Mouse (Mus musculus): Measurements from ENCODE around the gene Padi6. TPM values are rescaled to one million over a fixed set of nuclear protein-coding genes. Genes with fewer than 3 reads are reported as not detected.
A peak's percentile ranks its signal among the peaks of the same experiment; 100 is the strongest.

Padi6 gene
- polyA plus RNA-seq, 1 experiment from 2014 or later, result not detected

DNA sequence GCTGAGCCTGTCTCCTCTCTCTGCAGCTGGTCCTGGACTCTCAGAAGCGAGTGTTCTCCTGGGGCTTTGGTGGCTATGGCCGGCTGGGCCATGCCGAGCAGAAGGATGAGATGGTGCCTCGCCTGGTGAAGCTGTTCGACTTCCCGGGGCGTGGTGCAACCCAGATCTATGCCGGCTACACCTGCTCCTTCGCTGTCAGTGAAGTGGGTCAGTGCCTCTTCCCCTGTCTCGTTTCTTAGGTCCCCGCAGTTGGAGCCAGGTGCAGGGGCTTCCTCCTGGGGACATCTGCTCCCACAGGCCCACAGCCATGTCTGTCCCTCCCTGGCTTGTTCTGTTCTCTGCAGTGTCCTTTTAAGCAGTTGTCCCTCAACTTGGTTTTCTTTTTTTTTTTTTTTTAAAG, 25.4 kb downstream of the Padi6 start:
- Histone ChIP-seq H3K4me3 (ENCODE audit: low read depth, low read length) (no peak overlapping the region), H3K27ac (ENCODE audit: low read depth, low read length) (no peak overlapping the region), H3K4me1 (replicated peaks; ENCODE audit: control insufficient read depth, insufficient read depth, low read length) (no peaks in the 10 kb centered on the region), H3K36me3 (ENCODE audit: control insufficient read depth, insufficient read depth) (peaks cover 89% of the 10 kb centered on the region), H3K9ac (ENCODE audit: low read depth, low read length) (no peak overlapping the region), H3K4me2 (replicated peaks; ENCODE audit: low read depth) (no peak overlapping the region), H3K27me3 (replicated peaks; ENCODE audit: control insufficient read depth, insufficient read depth, low read length) (no peaks in the 10 kb centered on the region), H3K9me3 (ENCODE audit: control insufficient read depth) (no peaks in the 10 kb centered on the region)
- ATAC-seq, result no peak
- WGBS, result 86% methylated on average over 11 of the region's 11 CpGs
- TF ChIP-seq CTCF (IDR thresholded peaks at IDR 0.05; ENCODE audit: low read depth), result no peak

DNA sequence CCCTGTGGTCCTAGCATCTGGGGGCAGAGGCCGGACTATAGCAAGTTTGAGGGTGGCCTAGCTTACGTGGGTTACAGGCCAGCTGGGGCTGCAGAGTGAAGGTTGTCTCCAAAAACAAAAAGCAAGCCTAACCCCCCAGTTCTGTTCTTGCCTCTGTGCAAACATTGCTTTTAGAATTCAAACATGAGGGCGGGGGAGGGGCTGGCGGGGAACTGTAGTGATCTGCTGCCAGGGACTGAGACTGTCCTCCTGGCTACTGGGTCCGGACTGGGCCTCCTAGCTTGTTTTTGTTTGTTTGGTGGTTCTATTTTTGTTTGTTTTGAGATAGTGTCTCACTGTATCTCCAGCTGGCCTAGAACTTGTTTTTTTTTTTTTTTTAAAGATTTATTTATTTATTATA, 27.9 kb downstream of the Padi6 start:
- Histone ChIP-seq H3K9me3 (ENCODE audit: control insufficient read depth) (no peaks in the 10 kb centered on the region), H3K27me3 (replicated peaks; ENCODE audit: control insufficient read depth, insufficient read depth, low read length) (no peaks in the 10 kb centered on the region), H3K9ac (ENCODE audit: low read depth, low read length) (no peak overlapping the region), H3K4me3 (ENCODE audit: low read depth, low read length) (no peak overlapping the region), H3K4me2 (replicated peaks; ENCODE audit: low read depth) (no peak overlapping the region), H3K4me1 (replicated peaks; ENCODE audit: control insufficient read depth, insufficient read depth, low read length) (no peaks in the 10 kb centered on the region), H3K27ac (ENCODE audit: low read depth, low read length) (0 out of 2 replicates have a peak overlapping the region, but pooled peaks have one; percentile 21), H3K36me3 (ENCODE audit: control insufficient read depth, insufficient read depth) (peaks cover 87% of the 10 kb centered on the region)
- no peak for TF ChIP-seq CTCF (IDR thresholded peaks at IDR 0.05; ENCODE audit: low read depth)
- WGBS, result 75% methylated on average over 5 of the region's 5 CpGs
- no peak for ATAC-seq

DNA sequence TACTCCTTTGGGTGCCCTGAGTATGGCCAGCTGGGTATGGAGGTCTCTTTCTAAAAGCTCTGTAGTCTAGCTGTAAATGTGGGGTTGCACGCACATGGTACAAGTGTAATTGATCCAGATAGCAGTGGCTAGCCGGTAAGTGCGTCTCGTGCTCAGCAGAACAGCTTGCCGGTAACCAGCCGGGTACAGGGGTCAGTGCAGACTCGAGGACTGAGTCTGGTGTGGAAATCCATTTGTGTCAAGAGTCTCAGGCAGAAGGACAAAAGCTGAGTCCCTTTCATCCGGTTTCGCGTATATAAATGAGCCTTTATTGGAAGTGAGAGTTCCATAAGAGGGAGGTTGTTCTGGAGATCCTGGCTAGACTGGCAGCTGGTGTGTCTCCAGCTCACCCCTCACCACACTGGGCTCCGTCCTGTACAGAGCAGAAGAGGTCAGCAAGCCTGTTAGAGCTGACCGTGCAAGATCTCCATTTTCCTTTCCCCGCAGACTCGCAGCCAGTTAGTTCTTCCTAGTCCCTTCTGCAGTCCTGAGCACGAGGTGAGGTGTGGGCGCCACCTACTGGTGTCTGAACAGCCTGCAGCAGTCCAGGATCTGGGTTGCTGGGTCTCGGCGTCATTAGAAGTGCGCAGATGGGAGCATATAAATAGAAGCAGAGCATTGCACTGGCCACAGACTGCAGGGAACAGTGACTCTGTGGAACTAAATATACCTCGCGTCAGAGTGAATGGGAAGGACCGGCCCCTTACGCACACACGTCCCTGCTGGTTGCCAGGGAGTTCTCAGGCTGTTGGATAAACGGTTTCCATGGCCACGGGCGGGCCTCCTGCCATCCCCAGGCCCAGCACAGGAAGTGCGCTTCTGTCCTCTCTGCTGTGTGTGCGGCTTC, 28.7 kb downstream of the Padi6 start:
- H3K9ac ChIP-seq (ENCODE audit: low read depth, low read length), result no peak overlapping the region
- H3K36me3 ChIP-seq (ENCODE audit: control insufficient read depth, insufficient read depth), result peaks cover 87% of the 10 kb centered on the region
- TF ChIP-seq CTCF (IDR thresholded peaks at IDR 0.05; ENCODE audit: low read depth), result peak; percentile 98

DNA sequence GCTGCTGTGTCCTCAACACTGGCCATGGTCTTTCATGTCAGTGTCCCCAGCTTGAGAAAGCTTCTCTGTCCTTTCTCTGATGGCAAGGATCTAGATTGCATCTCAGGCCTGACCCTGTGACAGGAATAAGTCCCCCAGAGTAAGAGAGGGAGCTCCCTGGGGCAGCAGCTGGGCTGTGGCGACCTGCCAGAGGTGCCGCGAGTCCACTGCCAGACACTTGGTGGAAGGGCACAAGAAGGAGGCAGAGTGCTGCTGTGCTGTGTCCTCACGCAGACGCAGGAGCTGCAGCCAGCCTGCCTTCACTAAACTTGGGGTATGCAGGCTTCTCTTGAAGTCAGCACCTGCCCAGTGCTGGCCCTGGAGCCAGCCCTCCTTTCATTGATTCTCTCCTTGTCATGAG, 31.1 kb downstream of the Padi6 start:
- WGBS, result 84% methylated on average over 5 of the region's 5 CpGs
- Histone ChIP-seq H3K4me3 (ENCODE audit: low read depth, low read length) (no peak overlapping the region), H3K4me1 (replicated peaks; ENCODE audit: control insufficient read depth, insufficient read depth, low read length) (peaks cover 7% of the 10 kb centered on the region; the same call in 1 of the 2 replicates), H3K36me3 (ENCODE audit: control insufficient read depth, insufficient read depth) (peaks cover 67% of the 10 kb centered on the region), H3K9me3 (ENCODE audit: control insufficient read depth) (no peaks in the 10 kb centered on the region), H3K4me2 (replicated peaks; ENCODE audit: low read depth) (no peak overlapping the region), H3K27me3 (replicated peaks; ENCODE audit: control insufficient read depth, insufficient read depth, low read length) (no peaks in the 10 kb centered on the region), H3K9ac (ENCODE audit: low read depth, low read length) (no peak overlapping the region), H3K27ac (ENCODE audit: low read depth, low read length) (0 out of 2 replicates have a peak overlapping the region, but pooled peaks have one; percentile 7)
- ATAC-seq, result no peak
- no peak for TF ChIP-seq CTCF (IDR thresholded peaks at IDR 0.05; ENCODE audit: low read depth)

More for the DNA sequence above, 28.7 kb downstream of the Padi6 start:
- 40% methylated on average over 29 of the region's 29 CpGs for WGBS
- Histone ChIP-seq H3K9me3 (ENCODE audit: control insufficient read depth) (no peaks in the 10 kb centered on the region), H3K4me1 (replicated peaks; ENCODE audit: control insufficient read depth, insufficient read depth, low read length) (no peaks in the 10 kb centered on the region), H3K27ac (ENCODE audit: low read depth, low read length) (peak overlapping the region; percentile 21; the same call in 1 of the 2 replicates), H3K4me3 (ENCODE audit: low read depth, low read length) (no peak overlapping the region), H3K27me3 (replicated peaks; ENCODE audit: control insufficient read depth, insufficient read depth, low read length) (no peaks in the 10 kb centered on the region), H3K4me2 (replicated peaks; ENCODE audit: low read depth) (no peak overlapping the region)
- peak; percentile 69 for ATAC-seq

DNA sequence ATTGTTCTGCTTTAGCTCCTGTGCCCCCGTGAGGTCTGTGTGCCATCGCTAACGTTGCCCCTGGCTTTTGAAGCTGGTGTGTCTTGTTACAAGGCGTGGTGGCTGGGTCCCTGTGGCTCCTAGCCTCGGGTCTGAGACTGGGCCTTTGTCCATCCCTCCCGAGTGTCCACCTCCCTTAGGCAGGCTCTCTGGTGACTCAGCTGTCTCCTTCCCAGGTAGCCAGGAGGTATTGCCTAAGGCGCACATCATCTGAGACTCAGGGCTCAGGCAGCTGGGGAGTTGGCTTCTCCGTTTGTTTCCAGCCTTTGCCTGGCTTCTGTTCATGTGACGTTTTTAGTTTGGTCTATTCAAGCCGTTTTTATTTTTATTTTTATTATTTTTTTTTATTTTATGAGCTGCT, 31.7 kb downstream of the Padi6 start:
- H3K4me2 ChIP-seq (replicated peaks; ENCODE audit: low read depth), result no peak overlapping the region
- no peak overlapping the region for H3K27ac ChIP-seq (ENCODE audit: low read depth, low read length)
- H3K27me3 ChIP-seq (replicated peaks; ENCODE audit: control insufficient read depth, insufficient read depth, low read length), result no peaks in the 10 kb centered on the region
- no peak for ATAC-seq
- H3K36me3 ChIP-seq (ENCODE audit: control insufficient read depth, insufficient read depth), result peaks cover 64% of the 10 kb centered on the region
- peaks cover 7% of the 10 kb centered on the region; the same call in 1 of the 2 replicates for H3K4me1 ChIP-seq (replicated peaks; ENCODE audit: control insufficient read depth, insufficient read depth, low read length)
- no peaks in the 10 kb centered on the region for H3K9me3 ChIP-seq (ENCODE audit: control insufficient read depth)
- TF ChIP-seq CTCF (IDR thresholded peaks at IDR 0.05; ENCODE audit: low read depth), result no peak
- WGBS, result 78% methylated on average over 10 of the region's 10 CpGs
- no peak overlapping the region for H3K9ac ChIP-seq (ENCODE audit: low read depth, low read length)
- H3K4me3 ChIP-seq (ENCODE audit: low read depth, low read length), result no peak overlapping the region

DNA sequence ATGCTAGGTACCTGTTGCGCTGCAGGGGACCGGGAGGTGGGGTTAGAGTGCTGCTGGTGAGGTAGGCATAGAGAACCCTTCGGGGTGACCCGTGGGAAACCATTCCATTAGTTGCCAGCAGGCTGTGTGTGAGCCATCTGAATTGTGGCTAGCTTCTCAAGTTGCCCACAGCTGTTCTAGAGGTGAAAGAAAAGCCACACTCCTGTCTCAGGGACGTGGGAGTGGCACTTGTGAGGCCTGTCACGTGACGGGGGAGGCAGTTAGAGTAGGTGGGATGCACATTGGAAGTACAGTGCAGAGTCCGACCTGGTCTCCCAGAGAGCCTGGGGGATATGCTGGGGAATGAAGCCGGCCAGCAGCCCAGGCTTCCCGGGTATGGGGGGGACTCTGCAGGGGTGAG, 32.8 kb downstream of the Padi6 start:
- H3K27ac ChIP-seq (ENCODE audit: low read depth, low read length), result no peak overlapping the region
- no peak overlapping the region for H3K9ac ChIP-seq (ENCODE audit: low read depth, low read length)
- H3K4me3 ChIP-seq (ENCODE audit: low read depth, low read length), result no peak overlapping the region
- H3K4me1 ChIP-seq (replicated peaks; ENCODE audit: control insufficient read depth, insufficient read depth, low read length), result peaks cover 7% of the 10 kb centered on the region; the same call in 1 of the 2 replicates
- WGBS, result 84% methylated on average over 10 of the region's 10 CpGs
- peaks cover 55% of the 10 kb centered on the region for H3K36me3 ChIP-seq (ENCODE audit: control insufficient read depth, insufficient read depth)
- H3K27me3 ChIP-seq (replicated peaks; ENCODE audit: control insufficient read depth, insufficient read depth, low read length), result no peaks in the 10 kb centered on the region
- no peak for TF ChIP-seq CTCF (IDR thresholded peaks at IDR 0.05; ENCODE audit: low read depth)
- ATAC-seq, result no peak
- H3K9me3 ChIP-seq (ENCODE audit: control insufficient read depth), result no peaks in the 10 kb centered on the region
- H3K4me2 ChIP-seq (replicated peaks; ENCODE audit: low read depth), result no peak overlapping the region

All from intestine, postnatal 0 days (tissue).